ENCODE assay signal across 7 mouse cellular contexts in genomic region chr10:23978901-23979705, GRCm38 (mm10). TPM values are rescaled to one million over a fixed set of nuclear protein-coding genes. Genes with fewer than 3 reads are reported as not detected.
DNase-seq lines count a peak whose midpoint lies in the region; ATAC-seq lines count a peak whose summit lies in the region.

No protein-coding gene starts in this region.

- peak; percentile 66 for DNase-seq in adrenal gland, adult 18-20 months (ENCODE audit: low spot score in 2 of 2)
- DNase-seq in gastrocnemius, postnatal 25 days, result peak; percentile 42
- peak; percentile 73 for DNase-seq in kidney, adult 11 months
- DNase-seq in left cerebral cortex, postnatal 25 days (ENCODE audit: low spot score in 2 of 2), result peak; percentile 79 to 81
- peak; percentile 20 to 66 for DNase-seq in spleen, postnatal 10 days (ENCODE audit: low spot score in 2 of 2)

- 43% methylated on average over 16 of the region's 16 CpGs for WGBS in midbrain, embryonic 12.5 days

- ATAC-seq in common myeloid progenitor, adult 5-6 weeks (replicated peaks; ENCODE audit: low read depth, poor library complexity, severe bottlenecking), result peak; percentile 99
- ATAC-seq in midbrain, embryonic 12.5 days (ENCODE audit: low FRiP score, low read depth), result peak; percentile 77

- no peak overlapping the region for H3K4me2 ChIP-seq in midbrain, embryonic 12.5 days (replicated peaks)

- H3K9me3 ChIP-seq in midbrain, embryonic 12.5 days, result no peaks in the 10 kb centered on the region

- no peak overlapping the region for H3K9ac ChIP-seq in midbrain, embryonic 12.5 days (replicated peaks)

- H3K27ac ChIP-seq in midbrain, embryonic 12.5 days (replicated peaks), result no peak overlapping the region

- H3K4me1 ChIP-seq in midbrain, embryonic 12.5 days, result no peaks in the 10 kb centered on the region

- no peaks in the 10 kb centered on the region for H3K36me3 ChIP-seq in midbrain, embryonic 12.5 days

- no peak overlapping the region for H3K4me3 ChIP-seq in midbrain, embryonic 12.5 days

- intact Hi-C loops in left cerebral cortex, postnatal 25 days (cut with DNase I), result loop anchor here (2.0 to 10.0 kb wide), 4 partner anchors 102 to 162 kb away; no protein-coding TSS in a partner anchor

- H3K27me3 ChIP-seq in midbrain, embryonic 12.5 days, result no peaks in the 10 kb centered on the region

RNA-seq across cellular contexts. Expression of gene Taar6, which starts 6.3 kb away (rescaled TPM):
- not detected for total RNA-seq in adrenal gland, adult 18-20 months (2021)
- not detected in 2 replicates for total RNA-seq in common myeloid progenitor, adult 5-6 weeks (2017)
- not detected for total RNA-seq in gastrocnemius, postnatal 25 days (2021)
- not detected for total RNA-seq in left cerebral cortex, postnatal 25 days (2021)
- polyA plus RNA-seq in midbrain, embryonic 12.5 days (2016; fragmentation: Nextera tagmentation; extraction: Ambion mirVana), result not detected in 2 replicates

RNA-seq across cellular contexts. Expression of gene Taar5, which starts 8.6 kb away (rescaled TPM):
- total RNA-seq in adrenal gland, adult 18-20 months (2021), result not detected
- total RNA-seq in common myeloid progenitor, adult 5-6 weeks (2017), result not detected in 2 replicates
- total RNA-seq in gastrocnemius, postnatal 25 days (2021), result not detected
- total RNA-seq in left cerebral cortex, postnatal 25 days (2021), result not detected
- not detected in 2 replicates for polyA plus RNA-seq in midbrain, embryonic 12.5 days (2016; fragmentation: Nextera tagmentation; extraction: Ambion mirVana)

RNA-seq across cellular contexts. Expression of gene Taar7a, which starts 14.2 kb away (rescaled TPM):
- not detected for total RNA-seq in adrenal gland, adult 18-20 months (2021)
- not detected in 2 replicates for total RNA-seq in common myeloid progenitor, adult 5-6 weeks (2017)
- not detected for total RNA-seq in gastrocnemius, postnatal 25 days (2021)
- total RNA-seq in left cerebral cortex, postnatal 25 days (2021), result not detected
- not detected in 2 replicates for polyA plus RNA-seq in midbrain, embryonic 12.5 days (2016; fragmentation: Nextera tagmentation; extraction: Ambion mirVana)

RNA-seq across cellular contexts. Expression of gene Taar4, which starts 18.8 kb away (rescaled TPM):
- total RNA-seq in adrenal gland, adult 18-20 months (2021), result not detected
- not detected in 2 replicates for total RNA-seq in common myeloid progenitor, adult 5-6 weeks (2017)
- not detected for total RNA-seq in gastrocnemius, postnatal 25 days (2021)
- not detected for total RNA-seq in left cerebral cortex, postnatal 25 days (2021)
- not detected in 2 replicates for polyA plus RNA-seq in midbrain, embryonic 12.5 days (2016; fragmentation: Nextera tagmentation; extraction: Ambion mirVana)

RNA-seq across cellular contexts. Expression of gene Taar7b, which starts 20.6 kb away (rescaled TPM):
- not detected for total RNA-seq in adrenal gland, adult 18-20 months (2021)
- not detected in 2 replicates for total RNA-seq in common myeloid progenitor, adult 5-6 weeks (2017)
- total RNA-seq in gastrocnemius, postnatal 25 days (2021), result not detected
- total RNA-seq in left cerebral cortex, postnatal 25 days (2021), result not detected
- not detected in 2 replicates for polyA plus RNA-seq in midbrain, embryonic 12.5 days (2016; fragmentation: Nextera tagmentation; extraction: Ambion mirVana)
